Mouse (Mus musculus) bone marrow, adult 2 months (tissue): ENCODE measurements around the gene Prkca.

ENCODE experiments used
- CTCF ChIP-seq: fragments of 200-500 bp; IDR thresholded peaks from 2 replicates; pipeline ENCODE4 v1.5.1; 2011; ENCODE audit warnings: low read length, control low read depth; ENCODE audit not compliant: control insufficient read depth, insufficient read depth
- POLR2A ChIP-seq: fragments of 200-500 bp; IDR thresholded peaks from 2 replicates; pipeline ENCODE4 v1.6.1; 2011; ENCODE audit warnings: low read depth, mild to moderate bottlenecking, control low read depth, low read length, borderline replicate concordance; ENCODE audit not compliant: control insufficient read depth

DNA sequence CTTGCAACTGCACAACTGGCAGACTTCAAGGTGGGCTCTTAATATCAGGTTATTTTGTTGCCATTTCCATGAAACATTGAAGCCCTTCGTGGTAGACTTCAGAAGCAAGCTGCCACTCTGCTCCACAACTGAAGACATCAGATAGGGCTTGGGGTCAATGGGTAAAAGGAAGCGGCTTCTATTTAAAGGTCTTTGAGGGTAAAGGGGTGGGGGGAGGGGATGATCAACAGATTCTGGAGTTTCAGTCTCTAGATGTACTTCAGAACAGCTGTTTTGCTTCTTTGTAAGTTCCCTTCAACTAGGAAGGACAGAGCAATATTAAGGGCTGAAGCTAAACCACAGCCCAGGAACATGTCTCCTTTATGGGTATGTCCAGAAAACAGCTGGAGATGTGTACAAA lies 31.8 kb downstream of the Prkca start:
- no peak for TF ChIP-seq CTCF
- TF ChIP-seq POLR2A: no peak
